Mouse (Mus musculus): ENCODE measurements at regions not wholly inside any gene's neighbourhood (a gene's known extent, or its start where the extent isn't known, plus 50 kb on each side); places are given as distances from the start of the nearest gene placed in this dataset.

GRCm38 (mm10) chr15:11451635-11452034 is 52.2 kb upstream of the Tars start:
- TF ChIP-seq EP300 (IDR thresholded peaks at IDR 0.05; ENCODE audit: low read depth) (no peak), CTCF (IDR thresholded peaks at IDR 0.05; ENCODE audit: low read depth) (no peak)
